Mouse (Mus musculus) T-cell, adult 2 months (primary cell): ENCODE results near the gene Efna5.

Experiments used
- DNase-seq: peaks from one replicate; pipeline ENCODE4 v3.0.0; 2022; ENCODE audit warnings: low spot score

The Efna5 gene

DNA sequence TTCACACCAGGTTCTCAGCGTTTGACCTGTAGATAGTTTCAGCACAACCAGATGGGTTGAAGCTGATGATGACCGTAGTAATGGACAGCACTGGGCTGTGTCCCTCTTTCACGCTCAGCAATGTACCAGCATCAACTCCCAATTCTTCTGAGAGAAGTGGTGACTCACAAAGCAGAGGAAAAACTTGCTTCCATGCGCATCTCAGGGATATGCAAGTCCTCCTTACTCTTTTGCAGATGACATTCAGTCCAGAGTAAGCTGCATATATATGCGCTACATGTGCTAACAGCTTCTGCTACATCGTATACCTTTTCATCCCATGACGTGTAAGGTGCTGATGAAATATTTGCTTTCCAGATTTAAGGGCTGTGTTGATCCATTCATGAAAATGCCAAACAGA is 224.1 kb downstream of the Efna5 start:
- no peak for DNase-seq

DNA sequence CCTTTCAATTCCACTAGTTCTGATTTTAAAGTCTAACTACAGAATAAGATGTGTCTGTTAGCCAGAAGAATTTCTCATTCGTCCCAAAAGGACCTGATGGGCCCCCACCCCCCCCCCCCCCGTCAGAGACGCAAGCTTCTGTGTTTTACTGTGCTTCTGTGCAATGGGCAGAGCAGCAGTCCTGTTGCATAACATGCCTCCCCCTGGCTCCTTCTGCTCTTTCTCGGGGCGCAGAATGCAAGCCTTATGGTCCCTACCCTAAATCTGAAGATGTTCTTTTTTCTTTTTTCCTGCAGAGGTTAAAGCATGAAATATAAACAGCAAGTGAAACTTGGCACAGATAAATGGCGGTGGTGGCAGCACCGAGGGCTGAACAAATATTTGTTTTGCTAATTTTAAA is 224.5 kb downstream of the Efna5 start:
- no peak for DNase-seq

DNA sequence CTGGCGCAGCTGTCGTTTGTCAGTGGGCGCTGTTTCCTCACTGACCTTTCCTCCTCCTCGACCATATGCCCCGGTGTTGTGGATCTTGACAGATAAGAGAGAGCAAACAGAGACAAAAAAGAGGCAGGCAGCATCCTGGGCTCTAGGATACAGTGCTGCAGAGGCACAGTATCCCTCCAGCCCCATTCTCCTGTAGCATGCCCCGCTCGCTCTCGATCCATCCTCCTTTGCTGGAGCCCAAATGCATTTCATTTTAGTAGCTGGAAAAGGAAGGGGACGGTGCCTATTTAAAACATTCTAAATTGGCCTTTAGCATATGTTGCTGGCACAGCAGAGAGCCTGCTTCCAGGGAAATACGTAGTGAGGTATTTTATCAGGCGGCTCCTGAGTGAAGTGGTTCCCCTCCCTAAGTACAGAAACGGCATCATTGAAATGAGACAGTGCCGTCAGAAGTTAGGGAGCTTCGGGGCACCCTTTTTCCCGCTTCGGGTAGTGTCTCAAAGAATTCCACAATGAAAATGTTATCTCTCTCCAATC is 225.2 kb downstream of the Efna5 start:
- DNase-seq, result no peak

DNA sequence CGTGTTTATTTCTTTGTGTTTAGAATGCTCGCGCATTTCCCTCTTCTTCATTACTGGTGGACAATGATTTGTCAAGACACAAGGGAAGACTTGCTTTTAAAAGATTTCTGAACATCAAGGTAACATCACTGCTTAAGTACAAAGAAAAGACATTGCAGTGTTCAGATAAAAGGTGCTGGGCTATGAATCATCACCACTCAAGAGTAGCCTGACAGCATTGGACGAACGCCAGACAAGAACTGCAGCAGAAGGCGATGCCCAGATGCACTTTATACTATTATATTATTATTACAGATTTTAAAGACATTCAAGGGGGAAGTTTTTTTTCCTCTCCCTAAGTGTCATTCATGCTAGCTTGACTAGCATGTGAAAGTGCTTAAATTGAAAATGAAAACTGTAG is 228.7 kb downstream of the Efna5 start:
- DNase-seq, result no peak

DNA sequence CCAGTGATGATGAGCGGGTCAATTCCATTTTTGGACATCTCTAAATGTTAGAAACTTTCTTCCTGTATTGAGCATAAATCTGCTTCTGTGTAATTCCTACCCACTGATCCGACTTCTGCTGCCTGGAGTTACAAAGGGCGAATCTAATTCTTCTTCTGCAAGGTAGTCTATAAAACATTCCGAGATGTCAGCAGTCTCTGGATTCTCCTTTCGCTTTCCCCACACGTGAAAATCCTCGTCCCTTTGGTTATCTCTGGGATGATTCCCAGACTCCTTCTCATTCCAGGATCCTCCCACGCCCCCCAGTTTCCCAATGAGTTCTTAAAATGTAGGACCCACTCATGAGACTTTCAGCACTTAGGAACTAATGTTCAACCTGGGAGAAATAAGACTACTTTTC is 229.4 kb downstream of the Efna5 start:
- DNase-seq, result no peak

DNA sequence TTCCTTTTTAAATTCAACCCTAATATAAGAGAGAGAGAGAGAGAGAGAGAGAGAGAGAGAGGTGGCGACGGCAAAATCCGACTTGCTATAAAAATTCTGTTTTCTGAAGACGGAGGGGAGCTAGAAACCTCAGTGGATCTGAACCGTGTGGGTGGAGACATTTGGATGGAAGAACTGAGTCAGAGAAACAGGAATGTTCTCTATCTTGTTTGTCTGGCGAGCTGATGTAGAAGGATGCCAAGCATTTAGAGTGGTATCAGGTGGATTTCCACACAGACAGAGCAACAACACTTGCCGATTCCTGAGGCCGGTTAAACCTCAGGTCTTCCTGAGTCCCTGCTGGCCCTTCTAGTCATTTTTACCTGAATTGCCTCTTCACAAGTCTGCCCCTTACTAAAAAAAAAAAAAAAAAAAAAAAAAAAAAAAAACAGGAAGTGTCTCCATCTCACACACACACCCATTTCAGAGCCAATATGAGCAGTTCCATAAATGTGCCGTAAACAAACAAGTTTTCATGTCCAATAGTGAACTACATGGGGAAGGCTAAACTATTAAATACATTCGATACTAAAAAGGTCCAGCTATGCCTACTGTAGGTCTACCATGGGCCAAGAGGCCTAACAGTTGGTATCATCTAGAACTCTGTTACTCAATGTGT is 231.7 kb downstream of the Efna5 start:
- DNase-seq, result no peak

DNA sequence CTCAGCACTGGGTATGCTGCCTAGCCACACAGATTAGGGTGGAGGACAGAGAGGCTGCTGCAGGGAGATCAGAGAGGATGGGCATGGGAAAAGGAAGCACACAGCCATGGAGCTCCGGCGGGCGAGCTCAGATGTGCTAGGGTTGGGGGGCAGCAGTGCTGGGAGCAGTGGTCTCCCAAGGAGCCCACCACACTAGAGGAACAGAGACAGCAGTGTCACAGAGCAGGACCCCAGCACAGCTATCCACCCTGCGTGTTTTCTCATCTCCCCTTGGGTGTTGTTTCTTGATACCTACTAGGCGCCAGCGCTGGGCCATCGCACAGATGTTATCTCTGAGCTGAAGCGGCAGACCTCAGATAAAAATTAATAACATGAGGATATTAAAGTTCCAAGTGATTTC is 234.3 kb downstream of the Efna5 start:
- no peak for DNase-seq

DNA sequence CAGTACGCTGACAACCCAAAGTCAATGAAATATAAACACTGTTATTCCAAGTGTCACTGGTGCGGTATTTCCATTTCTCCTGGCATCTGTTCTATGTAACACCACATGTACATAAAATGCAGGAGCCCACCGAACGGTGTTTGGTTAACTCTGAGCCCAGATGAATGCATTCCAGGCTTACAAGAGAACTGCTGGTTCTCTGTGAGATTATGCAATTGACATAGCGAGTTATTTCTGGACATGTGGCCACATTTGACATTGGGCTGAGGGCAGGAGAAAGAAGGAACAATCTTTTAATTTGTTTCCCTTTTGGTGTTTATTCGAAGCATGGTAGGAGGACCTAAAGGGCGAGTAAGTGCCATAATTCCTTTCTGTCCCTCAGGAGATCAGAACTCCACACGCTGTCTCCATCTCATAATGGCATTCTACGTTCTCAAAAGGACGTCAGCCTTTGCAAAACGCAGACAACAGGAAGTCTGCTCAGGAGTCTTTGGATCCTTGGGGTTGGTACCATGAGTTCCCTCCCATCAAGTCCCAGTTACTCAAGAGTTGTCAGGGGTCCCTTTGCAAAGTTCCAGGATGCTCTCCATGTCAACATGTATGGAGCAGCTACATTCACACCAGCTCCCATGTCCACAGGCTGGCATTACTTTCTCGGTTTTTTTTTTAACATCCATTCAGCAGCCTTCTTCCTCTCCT is 238.5 kb downstream of the Efna5 start:
- no peak for DNase-seq

DNA sequence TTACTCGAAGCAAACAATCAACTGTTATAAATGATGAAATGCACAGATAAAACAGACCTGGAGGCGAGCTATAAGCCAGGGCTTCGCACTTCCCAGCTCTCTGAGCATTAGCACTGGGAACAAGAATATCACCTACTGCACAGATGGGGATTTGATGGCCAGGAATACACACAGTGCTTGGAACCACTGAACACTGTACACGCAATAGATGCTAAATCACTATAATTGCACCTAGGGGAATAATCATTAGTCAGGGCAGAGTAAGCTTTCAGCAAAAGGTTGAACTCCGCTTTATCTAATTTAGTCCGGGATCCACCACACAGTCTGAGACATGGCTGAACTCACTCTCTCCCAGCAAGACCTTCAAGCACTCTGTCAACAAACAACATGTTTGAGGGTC is 240.5 kb downstream of the Efna5 start:
- DNase-seq, result no peak

DNA sequence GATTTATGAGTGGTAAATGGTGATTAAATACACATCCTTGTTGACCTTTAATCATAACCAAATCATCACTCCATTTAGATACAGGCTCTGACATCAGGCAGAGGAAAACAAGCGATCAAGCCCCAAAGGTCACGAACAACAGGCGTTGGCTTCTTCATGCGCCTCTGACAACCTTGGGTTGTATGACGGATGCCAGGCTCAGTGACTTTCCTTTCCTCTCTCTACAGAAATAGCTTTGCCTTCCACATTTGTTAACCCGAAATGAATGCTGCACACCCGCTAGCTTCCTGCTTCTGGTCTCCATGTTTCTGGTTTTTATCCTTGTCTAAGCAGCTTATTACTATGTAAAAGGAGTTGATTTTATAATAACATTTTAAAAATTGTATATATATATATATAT is 244.2 kb downstream of the Efna5 start:
- no peak for DNase-seq

DNA sequence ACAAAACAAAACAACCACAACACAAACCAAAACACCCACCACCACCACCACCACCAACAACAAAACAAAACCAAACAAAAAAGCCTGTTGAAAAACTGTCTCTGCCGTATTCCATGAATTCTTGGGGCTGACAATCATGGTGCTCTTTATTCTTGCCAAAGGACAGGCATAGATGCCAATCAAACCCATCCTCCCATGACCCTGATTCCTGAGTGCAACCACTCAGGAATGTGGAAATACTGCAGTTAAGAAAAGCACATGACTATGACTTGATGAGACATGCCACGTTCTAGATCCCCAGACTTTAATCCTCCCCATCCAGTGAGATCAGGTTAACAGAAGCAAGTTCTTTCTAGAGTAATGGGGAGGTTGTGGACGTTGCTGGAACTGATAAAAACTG is 246.2 kb downstream of the Efna5 start:
- DNase-seq, result no peak

DNA sequence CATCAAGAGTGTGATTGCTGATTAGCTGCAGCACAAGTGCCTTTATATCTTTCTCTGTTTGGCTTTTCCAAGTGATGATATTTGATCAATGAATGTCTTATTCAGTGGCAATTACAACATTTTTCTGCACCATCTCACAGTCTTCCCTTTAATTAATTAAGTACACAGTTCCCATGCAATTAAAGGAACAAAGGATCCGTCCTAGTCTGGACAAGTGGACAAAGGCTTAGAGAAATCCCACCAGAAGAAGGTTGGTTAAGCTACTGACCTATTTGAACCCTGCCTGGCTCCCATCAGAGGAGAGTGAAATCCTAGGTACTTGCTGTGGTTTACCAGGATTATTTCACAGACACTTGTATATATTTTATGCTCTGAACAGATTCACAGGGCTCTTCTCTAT is 252.6 kb downstream of the Efna5 start:
- no peak for DNase-seq

DNA sequence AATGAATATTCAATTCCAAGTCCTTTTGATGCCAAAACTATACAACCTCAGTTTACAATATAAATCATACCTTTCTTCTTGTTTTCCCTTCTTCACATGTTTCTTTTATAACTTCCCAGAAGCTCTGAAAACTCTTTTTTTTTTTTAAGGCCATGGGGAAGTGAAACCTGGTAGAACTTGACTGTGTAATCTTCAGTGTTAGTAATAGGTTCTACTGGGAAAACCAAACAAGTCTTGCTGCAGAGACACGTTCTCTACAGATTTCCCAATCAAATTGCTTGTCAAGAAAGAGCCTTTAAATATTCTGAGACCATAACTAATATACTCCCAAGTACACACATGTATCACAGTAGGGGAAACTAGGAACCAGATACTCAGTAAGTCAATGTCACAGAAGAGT is 253.6 kb downstream of the Efna5 start:
- no peak for DNase-seq

DNA sequence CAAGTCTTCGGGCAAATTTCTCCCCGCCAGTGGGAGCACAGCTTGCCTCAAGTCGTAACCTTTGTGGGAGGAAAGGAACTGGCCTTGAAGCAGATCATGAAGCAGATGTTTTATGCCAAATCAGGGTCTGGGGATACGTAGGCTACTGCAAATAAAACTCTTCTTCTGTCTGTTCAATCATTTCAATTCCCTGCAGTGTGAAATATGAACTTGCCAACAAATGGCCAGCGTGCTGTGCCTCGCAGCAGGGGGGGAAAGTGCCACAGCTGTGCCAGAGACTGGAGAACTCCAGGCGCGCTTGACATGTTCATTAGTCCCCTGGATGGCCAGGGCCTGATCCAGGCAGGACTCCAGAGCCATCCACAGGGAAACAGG is 255.5 kb downstream of the Efna5 start:
- DNase-seq, result no peak

DNA sequence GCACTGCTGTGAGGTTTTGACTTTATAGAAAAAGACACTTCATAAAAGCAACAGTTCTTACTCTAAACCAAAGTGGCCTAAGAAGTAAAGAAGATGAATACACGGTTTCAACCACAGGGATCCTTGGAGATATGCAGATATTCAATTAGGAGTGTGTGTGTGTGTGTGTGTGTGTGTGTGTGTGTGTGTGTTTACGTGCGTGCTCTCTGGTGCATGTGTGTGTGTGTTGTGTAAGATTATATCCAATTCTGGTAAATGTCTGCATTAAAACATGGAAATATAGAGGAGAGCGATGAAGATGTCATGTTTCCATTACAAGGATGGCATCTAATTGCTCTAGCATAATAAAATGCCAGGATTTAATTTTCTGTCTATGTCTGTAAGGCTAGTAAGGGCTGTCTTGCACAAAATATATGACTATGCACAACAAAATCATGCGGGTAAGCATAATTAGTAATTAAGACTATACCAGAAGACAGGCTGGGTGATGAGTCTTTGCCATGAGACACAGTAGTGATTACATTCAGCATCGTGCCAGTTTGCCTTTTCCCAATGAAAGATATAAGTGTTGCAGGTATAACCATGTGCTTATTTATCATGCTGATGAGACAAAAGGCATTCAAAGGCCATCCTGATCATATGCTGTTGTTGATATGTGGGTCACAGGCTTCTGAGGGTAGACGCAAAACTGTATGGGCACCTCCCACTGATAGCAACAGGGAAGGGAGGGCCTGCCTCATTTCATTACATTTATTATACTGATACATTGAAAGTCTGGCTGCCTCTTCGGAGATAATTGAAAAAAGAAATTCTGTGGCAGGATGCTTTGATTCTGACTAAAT is 256.1 kb downstream of the Efna5 start:
- DNase-seq, result no peak

DNA sequence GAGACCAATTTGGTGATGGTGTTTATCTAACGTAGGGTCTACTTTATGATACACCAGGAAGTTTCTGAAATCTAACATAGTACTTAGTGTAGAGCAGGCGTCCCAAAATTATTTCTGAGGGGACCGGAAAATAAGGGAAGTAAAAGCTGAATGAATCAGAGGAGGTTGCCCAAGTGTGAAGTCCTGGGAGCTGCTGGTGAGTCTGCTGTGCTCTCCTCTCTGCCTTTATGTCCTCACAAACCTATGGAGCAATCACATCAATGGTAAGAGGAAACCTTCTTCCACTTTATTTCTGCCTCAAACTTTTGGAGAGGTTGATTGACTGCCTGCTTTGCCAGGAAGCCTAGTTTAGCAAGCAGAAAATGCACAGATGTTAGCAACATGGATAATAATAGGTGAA is 257.9 kb downstream of the Efna5 start:
- no peak for DNase-seq

DNA sequence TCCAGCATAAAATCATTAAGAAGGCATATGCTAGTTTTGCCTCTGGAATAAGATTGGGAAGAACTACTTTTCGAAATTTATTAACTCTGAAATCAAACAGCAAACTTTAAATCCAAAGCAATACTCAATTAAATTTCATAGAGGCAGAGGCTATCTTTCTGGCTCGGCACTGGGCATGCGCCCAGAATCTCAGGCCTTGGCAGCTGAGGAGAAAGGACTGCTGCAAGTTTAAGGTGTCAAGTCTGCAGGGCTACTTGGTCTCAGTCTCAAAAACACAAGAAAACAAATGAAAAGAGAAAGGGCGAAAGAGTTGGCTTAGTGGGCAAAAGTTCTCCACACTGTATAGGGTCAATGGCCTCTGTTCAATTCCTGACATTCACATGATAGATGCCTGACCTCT is 258.6 kb downstream of the Efna5 start:
- DNase-seq, result no peak

DNA sequence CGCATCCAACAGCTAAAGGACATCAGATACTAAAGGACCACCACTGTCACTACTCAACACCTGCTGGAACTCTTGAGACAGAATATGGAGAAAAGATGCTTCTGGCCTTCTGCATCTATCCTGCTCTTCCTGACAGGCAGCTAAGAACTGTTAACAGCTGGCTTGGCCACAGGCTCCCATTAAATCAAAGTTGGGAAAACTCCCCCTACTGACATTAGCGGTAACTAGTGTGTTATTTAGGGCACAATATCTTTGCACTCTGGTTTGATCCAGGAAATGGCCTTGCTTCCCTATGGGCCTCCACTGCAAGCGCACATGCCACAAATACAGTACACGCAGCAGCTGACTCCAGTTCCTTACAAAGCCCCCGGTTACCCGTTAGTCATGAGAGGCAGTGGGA is 266.0 kb downstream of the Efna5 start:
- DNase-seq, result no peak

DNA sequence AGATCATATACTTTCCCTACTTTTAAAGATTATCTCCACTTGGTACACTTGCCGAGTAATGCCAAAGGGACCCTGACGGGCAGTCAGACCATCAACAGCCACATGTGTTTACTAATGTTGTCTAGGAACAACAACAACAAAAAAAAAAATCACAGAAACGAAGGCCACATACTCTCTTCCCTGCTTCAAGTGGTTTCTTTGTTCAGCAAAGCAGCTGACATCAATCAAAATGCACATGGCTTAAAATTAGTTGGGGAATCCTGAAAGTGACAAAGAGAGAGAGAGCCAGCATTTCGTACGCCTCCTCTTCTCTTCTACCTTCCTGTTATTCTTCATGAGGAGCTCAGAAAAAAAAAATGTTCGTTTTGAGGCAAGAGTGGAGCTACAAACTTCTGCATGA is 266.4 kb downstream of the Efna5 start:
- DNase-seq, result no peak

DNA sequence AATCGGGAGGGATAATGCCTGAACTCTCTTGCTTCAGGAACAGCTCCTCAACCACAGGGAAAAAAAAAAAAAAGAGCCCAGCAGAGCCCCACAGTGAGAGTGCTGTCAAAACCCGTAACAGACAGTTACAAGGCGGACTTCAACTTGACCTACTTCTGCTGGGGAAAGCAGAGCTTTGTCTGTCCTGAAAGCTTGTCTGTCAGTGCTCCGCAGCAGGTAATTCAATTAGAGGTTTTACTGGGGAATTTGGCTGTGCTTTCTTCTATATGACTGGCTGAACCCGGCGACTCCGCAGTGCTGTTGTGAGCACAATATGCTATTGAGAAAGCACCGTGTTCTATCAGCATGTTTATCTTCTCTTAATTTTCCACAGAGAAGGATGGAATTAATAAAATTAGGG is 266.9 kb downstream of the Efna5 start:
- no peak for DNase-seq

DNA sequence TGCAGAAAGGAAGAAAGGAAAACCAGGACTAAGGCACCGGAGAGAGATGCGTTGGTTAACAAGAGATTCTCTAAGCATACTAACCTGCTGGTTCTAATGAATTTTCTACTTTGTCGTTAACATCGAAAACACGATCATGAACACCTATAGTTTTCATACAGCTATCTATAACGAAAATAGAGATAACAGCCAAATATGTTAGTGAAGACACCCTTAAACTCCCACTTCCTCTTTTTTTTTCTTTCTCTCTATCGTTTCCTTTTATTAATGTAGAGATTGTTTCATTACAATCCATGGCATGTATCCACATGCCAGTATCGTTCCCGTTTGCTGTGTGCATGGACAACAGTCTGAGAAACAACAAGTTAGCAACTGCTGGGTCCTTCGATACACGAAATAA is 267.9 kb downstream of the Efna5 start:
- no peak for DNase-seq

DNA sequence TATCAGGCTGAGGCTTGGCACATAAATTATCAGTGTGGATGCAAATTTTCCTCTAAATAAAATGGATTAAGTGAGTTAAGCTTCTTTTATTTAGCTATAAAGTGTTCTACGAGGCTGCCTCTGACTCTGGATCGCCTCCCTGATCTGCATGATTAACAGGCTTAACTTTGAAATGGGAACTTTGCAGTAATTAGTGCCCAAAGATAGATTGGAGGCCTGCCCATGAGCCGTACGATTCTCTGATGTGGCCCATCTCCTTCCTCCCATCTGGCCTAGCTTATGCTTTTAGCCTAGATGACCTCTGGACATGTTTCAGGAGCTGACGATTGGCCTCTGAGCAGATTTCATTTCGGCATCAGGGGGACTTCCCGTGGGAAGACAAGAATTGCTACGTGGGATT is 273.0 kb downstream of the Efna5 start:
- DNase-seq, result no peak

DNA sequence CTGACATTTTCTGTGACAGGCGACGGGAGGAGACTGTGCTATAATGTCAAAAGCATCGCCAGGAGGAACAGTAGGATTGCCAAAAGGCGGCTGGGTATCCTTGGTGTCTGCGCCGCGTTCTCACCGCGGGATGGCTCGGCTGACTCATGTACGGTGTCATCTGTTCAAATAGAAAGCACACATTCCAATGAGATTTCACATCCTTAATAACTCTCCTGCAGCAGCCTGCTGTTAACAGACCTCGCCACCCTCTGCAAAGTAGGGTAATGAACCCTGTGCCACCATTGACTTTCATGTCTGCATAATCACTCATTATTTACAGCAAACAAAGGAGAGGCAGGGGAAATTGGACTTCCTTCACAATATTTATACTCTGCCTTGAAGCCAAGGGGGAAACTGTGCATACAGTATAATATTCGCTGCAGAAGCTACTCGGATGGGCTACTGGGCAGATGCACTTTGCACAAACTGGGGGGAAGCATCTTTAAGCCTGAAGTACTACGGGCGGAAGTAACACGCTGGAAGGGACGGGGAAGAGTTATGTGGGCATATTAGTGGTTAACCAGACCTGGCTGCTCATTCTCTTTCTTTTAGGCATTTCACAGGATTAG is 273.7 kb downstream of the Efna5 start:
- no peak for DNase-seq
